Mouse (Mus musculus): ENCODE data around the gene Gas7. TPM values are rescaled to one million over a fixed set of nuclear protein-coding genes. Genes with fewer than 3 reads are reported as not detected.

Gene Gas7
- polyA plus RNA-seq, 1 experiment = 239 TPM

GRCm38 (mm10) chr11:67445058-67445825 lies 10.0 kb upstream of the Gas7 start:
- H3K27ac ChIP-seq (ENCODE audit: insufficient read depth, low read length) = no peak overlapping the region
- no peak overlapping the region for H3K4me3 ChIP-seq (ENCODE audit: insufficient read depth, low read length)
- H3K4me1 ChIP-seq (ENCODE audit: control insufficient read depth, insufficient read depth, low read length) = no peaks in the 10 kb centered on the region
- TF ChIP-seq POLR2A (IDR thresholded peaks at IDR 0.05; ENCODE audit: extremely low read depth, insufficient read depth, low read length) = no peak
- TF ChIP-seq CTCF (IDR thresholded peaks at IDR 0.05; ENCODE audit: extremely low read depth, insufficient read depth, low read length) = no peak

GRCm38 (mm10) chr11:67451525-67451924 lies 3.7 kb upstream of the Gas7 start:
- H3K4me3 ChIP-seq (ENCODE audit: insufficient read depth, low read length) = no peak overlapping the region
- H3K27ac ChIP-seq (ENCODE audit: insufficient read depth, low read length) = no peak overlapping the region
- no peaks in the 10 kb centered on the region for H3K4me1 ChIP-seq (ENCODE audit: control insufficient read depth, insufficient read depth, low read length)
- no peak for TF ChIP-seq CTCF (IDR thresholded peaks at IDR 0.05; ENCODE audit: extremely low read depth, insufficient read depth, low read length)
- no peak for TF ChIP-seq POLR2A (IDR thresholded peaks at IDR 0.05; ENCODE audit: extremely low read depth, insufficient read depth, low read length)

- TF ChIP-seq CTCF (IDR thresholded peaks at IDR 0.05; ENCODE audit: extremely low read depth, insufficient read depth, low read length) = no peak
- TF ChIP-seq POLR2A (IDR thresholded peaks at IDR 0.05; ENCODE audit: extremely low read depth, insufficient read depth, low read length) = no peak
- 0 out of 2 replicates have a peak, but pooled peaks cover under 1% of the 10 kb centered on the region for H3K4me1 ChIP-seq (ENCODE audit: control insufficient read depth, insufficient read depth, low read length)
- peak overlapping the region; percentile 46 for H3K4me3 ChIP-seq (ENCODE audit: insufficient read depth, low read length)
- peak overlapping the region; percentile 80 for H3K27ac ChIP-seq (ENCODE audit: insufficient read depth, low read length)
Measured at GRCm38 (mm10) chr11:67455527-67455981, 317 bp downstream of the Gas7 start.

GRCm38 (mm10) chr11:67456029-67456428 lies 792 bp downstream of the Gas7 start:
- TF ChIP-seq POLR2A (IDR thresholded peaks at IDR 0.05; ENCODE audit: extremely low read depth, insufficient read depth, low read length) = no peak
- TF ChIP-seq CTCF (IDR thresholded peaks at IDR 0.05; ENCODE audit: extremely low read depth, insufficient read depth, low read length) = no peak
- peak overlapping the region; percentile 46 for H3K4me3 ChIP-seq (ENCODE audit: insufficient read depth, low read length)
- peak overlapping the region; percentile 80 for H3K27ac ChIP-seq (ENCODE audit: insufficient read depth, low read length)
- H3K4me1 ChIP-seq (ENCODE audit: control insufficient read depth, insufficient read depth, low read length) = 0 out of 2 replicates have a peak, but pooled peaks cover 1% of the 10 kb centered on the region

GRCm38 (mm10) chr11:67458171-67458570 lies 2.9 kb downstream of the Gas7 start:
- no peak overlapping the region for H3K27ac ChIP-seq (ENCODE audit: insufficient read depth, low read length)
- H3K4me3 ChIP-seq (ENCODE audit: insufficient read depth, low read length) = no peak overlapping the region
- 0 out of 2 replicates have a peak, but pooled peaks cover 1% of the 10 kb centered on the region for H3K4me1 ChIP-seq (ENCODE audit: control insufficient read depth, insufficient read depth, low read length)
- peak; percentile 57 for TF ChIP-seq CTCF (IDR thresholded peaks at IDR 0.05; ENCODE audit: extremely low read depth, insufficient read depth, low read length)
- TF ChIP-seq POLR2A (IDR thresholded peaks at IDR 0.05; ENCODE audit: extremely low read depth, insufficient read depth, low read length) = no peak

- TF ChIP-seq CTCF (IDR thresholded peaks at IDR 0.05; ENCODE audit: extremely low read depth, insufficient read depth, low read length) (no peak), POLR2A (IDR thresholded peaks at IDR 0.05; ENCODE audit: extremely low read depth, insufficient read depth, low read length) (no peak)
- Histone ChIP-seq H3K4me1 (ENCODE audit: control insufficient read depth, insufficient read depth, low read length) (peaks cover 7% of the 10 kb centered on the region), H3K4me3 (ENCODE audit: insufficient read depth, low read length) (no peak overlapping the region), H3K27ac (ENCODE audit: insufficient read depth, low read length) (no peak overlapping the region)
Measured at GRCm38 (mm10) chr11:67467132-67467531, 11.9 kb downstream of the Gas7 start.

- H3K4me3 ChIP-seq (ENCODE audit: insufficient read depth, low read length) = no peak overlapping the region
- 0 out of 2 replicates have a peak overlapping the region, but pooled peaks have one; percentile 28 for H3K27ac ChIP-seq (ENCODE audit: insufficient read depth, low read length)
- no peak for TF ChIP-seq CTCF (IDR thresholded peaks at IDR 0.05; ENCODE audit: extremely low read depth, insufficient read depth, low read length)
- TF ChIP-seq POLR2A (IDR thresholded peaks at IDR 0.05; ENCODE audit: extremely low read depth, insufficient read depth, low read length) = no peak
- H3K4me1 ChIP-seq (ENCODE audit: control insufficient read depth, insufficient read depth, low read length) = peaks cover 7% of the 10 kb centered on the region
Measured at GRCm38 (mm10) chr11:67468846-67469245, 13.6 kb downstream of the Gas7 start.

GRCm38 (mm10) chr11:67474590-67474989 lies 19.4 kb downstream of the Gas7 start:
- no peak for TF ChIP-seq CTCF (IDR thresholded peaks at IDR 0.05; ENCODE audit: extremely low read depth, insufficient read depth, low read length)
- TF ChIP-seq POLR2A (IDR thresholded peaks at IDR 0.05; ENCODE audit: extremely low read depth, insufficient read depth, low read length) = no peak
- no peaks in the 10 kb centered on the region; the same call in 1 of the 2 replicates for H3K4me1 ChIP-seq (ENCODE audit: control insufficient read depth, insufficient read depth, low read length)
- no peak overlapping the region for H3K4me3 ChIP-seq (ENCODE audit: insufficient read depth, low read length)
- H3K27ac ChIP-seq (ENCODE audit: insufficient read depth, low read length) = no peak overlapping the region

- Histone ChIP-seq H3K4me3 (ENCODE audit: insufficient read depth, low read length) (no peak overlapping the region), H3K4me1 (ENCODE audit: control insufficient read depth, insufficient read depth, low read length) (peaks cover 5% of the 10 kb centered on the region), H3K27ac (ENCODE audit: insufficient read depth, low read length) (no peak overlapping the region)
- TF ChIP-seq POLR2A (IDR thresholded peaks at IDR 0.05; ENCODE audit: extremely low read depth, insufficient read depth, low read length) = no peak
- no peak for TF ChIP-seq CTCF (IDR thresholded peaks at IDR 0.05; ENCODE audit: extremely low read depth, insufficient read depth, low read length)
Measured at GRCm38 (mm10) chr11:67479534-67479933, 24.3 kb downstream of the Gas7 start.
